Mouse (Mus musculus) liver, embryonic 16.5 days (tissue): ENCODE measurements around the gene Amigo2. TPM values are rescaled to one million over a fixed set of nuclear protein-coding genes. Genes with fewer than 3 reads are reported as not detected.

ENCODE experiments used
- polyA plus RNA-seq: library from polyadenylated mRNA; unstranded; fragments of >200 nt; fragmentation: Nextera tagmentation; extraction: Ambion mirVana; gene quantifications from 2 replicates; pipeline ENCODE4 v1.2.1, GENCODE M21; 2015

Amigo2 gene
- polyA plus RNA-seq, 1 experiment from 2014 or later, result 1.1 TPM

Other genes with a start within 250 kb of the Amigo2 start
- gene Slc38a4, start 191.3 kb downstream of the Amigo2 start, polyA plus RNA-seq, result 78.4 and 83.8 TPM in 2 replicates
- 3.4 and 3.8 TPM in 2 replicates for gene Pced1b, start 180 bp downstream of the Amigo2 start, polyA plus RNA-seq